Mouse (Mus musculus) CD8-positive naive resting alpha-beta T cell, adult 57 days (primary cell): ENCODE data around the gene Drp2. TPM values are rescaled to one million over a fixed set of nuclear protein-coding genes. Genes with fewer than 3 reads are reported as not detected.

Experiments used
- total RNA-seq: library from RNA; stranded (reverse); gene quantifications from one replicate; pipeline ENCODE4 v1.2.4, GENCODE M21; 2023

Drp2 gene
- total RNA-seq, result not detected

GRCm38 (mm10) chrX:134403863-134404583 is at the start of gene Drp2:
Drp2 (plus strand) TSS chrX:134404551.

GRCm38 (mm10) chrX:134476290-134476689 is 71.9 kb downstream of the Drp2 start, which contains the start of gene Taf7l:
Taf7l (minus strand) TSS chrX:134476490.

Other genes with a start within 250 kb of the Drp2 start
- 23.7 TPM for gene Xkrx, start 242.5 kb upstream of the Drp2 start, total RNA-seq
- gene Arl13a, start 217.1 kb upstream of the Drp2 start, total RNA-seq, result not detected
- 0.49 TPM for gene Nox1, start 182.6 kb upstream of the Drp2 start, total RNA-seq
- gene Trmt2b, start 127.6 kb upstream of the Drp2 start, total RNA-seq, result 22.4 TPM
- gene Tmem35a, start 109.3 kb upstream of the Drp2 start, total RNA-seq, result not detected
- gene Cenpi, start 96.5 kb upstream of the Drp2 start, total RNA-seq, result 2.8 TPM
- not detected for gene Taf7l, start 71.9 kb downstream of the Drp2 start, total RNA-seq
- 15.3 TPM for gene Timm8a1, start 137.3 kb downstream of the Drp2 start, total RNA-seq
- 9.8 TPM for gene Btk, start 179.0 kb downstream of the Drp2 start, total RNA-seq
- 732 TPM for gene Rpl36a, start 181.1 kb downstream of the Drp2 start, total RNA-seq
- gene Gla, start 196.6 kb downstream of the Drp2 start, total RNA-seq, result 16.3 TPM
- gene Hnrnph2, start 196.6 kb downstream of the Drp2 start, total RNA-seq, result 127 TPM